Mouse (Mus musculus): ENCODE measurements around the gene Aqp1.

Gene Aqp1

GRCm38 (mm10) chr6:55356976-55357635 is 20.9 kb downstream of the Aqp1 start:
- DNase-seq (ENCODE audit: low read depth): no peak

- DNase-seq (ENCODE audit: low read depth): no peak
Observed at GRCm38 (mm10) chr6:55357636-55358031, 21.4 kb downstream of the Aqp1 start.

- DNase-seq (ENCODE audit: low read depth): peak; percentile 40
Observed at GRCm38 (mm10) chr6:55358731-55359143, 22.5 kb downstream of the Aqp1 start.

- DNase-seq (ENCODE audit: low read depth): no peak
Observed at GRCm38 (mm10) chr6:55362663-55363062, 26.4 kb downstream of the Aqp1 start.

GRCm38 (mm10) chr6:55367126-55367525 is 30.9 kb downstream of the Aqp1 start:
- no peak for DNase-seq (ENCODE audit: low read depth)

GRCm38 (mm10) chr6:55370831-55371230 is 34.6 kb downstream of the Aqp1 start:
- no peak for DNase-seq (ENCODE audit: low read depth)

- no peak for DNase-seq (ENCODE audit: low read depth)
Observed at GRCm38 (mm10) chr6:55376076-55376475, 39.8 kb downstream of the Aqp1 start, which contains the start of gene Ghrhr. Gene Ghrhr, plus strand, starts transcription at chr6:55376295.

- no peak for DNase-seq (ENCODE audit: low read depth)
Observed at GRCm38 (mm10) chr6:55376511-55376910, 40.3 kb downstream of the Aqp1 start.

- no peak for DNase-seq (ENCODE audit: low read depth)
Observed at GRCm38 (mm10) chr6:55377461-55377860, 41.2 kb downstream of the Aqp1 start.

GRCm38 (mm10) chr6:55379641-55380335 is 43.6 kb downstream of the Aqp1 start:
- peak; percentile 5 for DNase-seq (ENCODE audit: low read depth)

GRCm38 (mm10) chr6:55381966-55382365 is 45.7 kb downstream of the Aqp1 start:
- no peak for DNase-seq (ENCODE audit: low read depth)

GRCm38 (mm10) chr6:55383897-55384296 is 47.7 kb downstream of the Aqp1 start:
- peak; percentile 46 for DNase-seq (ENCODE audit: low read depth)

- no peak for DNase-seq (ENCODE audit: low read depth)
Observed at GRCm38 (mm10) chr6:55384356-55384951, 48.2 kb downstream of the Aqp1 start.

- no peak for DNase-seq (ENCODE audit: low read depth)
Observed at GRCm38 (mm10) chr6:55388546-55389169, 52.4 kb downstream of the Aqp1 start.

GRCm38 (mm10) chr6:55389321-55389720 is 53.1 kb downstream of the Aqp1 start:
- DNase-seq (ENCODE audit: low read depth): no peak

- DNase-seq (ENCODE audit: low read depth): no peak
Observed at GRCm38 (mm10) chr6:55391814-55392213, 55.6 kb downstream of the Aqp1 start.

- peak; percentile 32 for DNase-seq (ENCODE audit: low read depth)
Observed at GRCm38 (mm10) chr6:55392453-55392852, 56.2 kb downstream of the Aqp1 start.

- no peak for DNase-seq (ENCODE audit: low read depth)
Observed at GRCm38 (mm10) chr6:55394854-55395253, 58.6 kb downstream of the Aqp1 start.

GRCm38 (mm10) chr6:55396176-55396575 is 59.9 kb downstream of the Aqp1 start:
- DNase-seq (ENCODE audit: low read depth): no peak

- DNase-seq (ENCODE audit: low read depth): no peak
Observed at GRCm38 (mm10) chr6:55396622-55397041, 60.4 kb downstream of the Aqp1 start.

Data from naive thymus-derived CD4-positive, alpha-beta T cell, adult 2 months (primary cell).